Mouse (Mus musculus): ENCODE measurements around the gene Ina.

DNA sequence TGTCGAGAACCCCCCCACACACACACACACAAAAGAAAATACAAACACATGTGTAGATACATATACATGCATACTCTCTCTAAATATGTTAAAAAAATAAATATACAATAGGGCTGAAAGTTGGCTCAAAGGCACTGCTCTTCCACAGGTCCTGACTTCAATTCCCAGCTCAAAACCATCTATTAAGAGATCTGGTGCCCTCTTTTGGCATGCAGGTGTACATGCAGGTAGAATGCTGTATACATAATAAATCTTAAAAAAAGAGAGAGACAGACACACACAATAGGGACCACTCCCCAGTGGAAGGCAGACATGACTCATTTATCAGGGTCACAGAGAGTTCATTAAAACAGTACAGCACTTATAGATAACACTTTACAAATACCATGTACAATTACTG lies 31.8 kb downstream of the Ina start:
- no peak for TF ChIP-seq CTCF (IDR thresholded peaks at IDR 0.05; ENCODE audit: low read depth, low read length)
- no peak for TF ChIP-seq GATA1 (IDR thresholded peaks at IDR 0.05; ENCODE audit: borderline replicate concordance, low read length)

Data from G1E (cell line).